Mouse (Mus musculus) limb, embryonic 14.5 days (tissue): ENCODE measurements at regions not wholly inside any gene's neighbourhood (a gene's known extent, or its start where the extent isn't known, plus 50 kb on each side); places are given as distances from the start of the nearest gene placed in this dataset.

Source experiments
- ATAC-seq: fragments of 200-750 bp; cut with Nextera tagmentation; 2 replicates; pipeline ENCODE4 v1.8.0; 2017; ENCODE audit warnings: low read depth, moderate number of reproducible peaks, moderate TSS enrichment; ENCODE audit not compliant: low FRiP score
- DNase-seq: peaks from one replicate; pipeline ENCODE4 v3.0.0-alpha.2; 2015; ENCODE audit warnings: low spot score
- H3K27ac ChIP-seq: fragments of 300-500 bp; sonication (generic); replicated peaks from 2 replicates; pipeline ENCODE4 v1.5.1; 2014; ENCODE audit warnings: low read depth, mild to moderate bottlenecking, low read length, moderate library complexity, mixed read lengths
- H3K27me3 ChIP-seq: fragments of 300-500 bp; sonication (generic); 2 replicates; pipeline ENCODE4 v1.6.1; 2014; ENCODE audit warnings: low read length, mixed read lengths; ENCODE audit not compliant: control insufficient read depth, insufficient read depth
- H3K36me3 ChIP-seq: fragments of 300-500 bp; sonication (generic); 2 replicates; pipeline ENCODE4 v1.6.1; 2014; ENCODE audit warnings: mild to moderate bottlenecking, low read length, moderate library complexity, mixed read lengths; ENCODE audit not compliant: control insufficient read depth, insufficient read depth
- H3K4me1 ChIP-seq: fragments of 300-500 bp; sonication (generic); 2 replicates; pipeline ENCODE4 v1.6.1; 2014; ENCODE audit warnings: antibody characterized with exemption, low read length, mixed read lengths; ENCODE audit not compliant: control insufficient read depth, insufficient read depth
- H3K4me2 ChIP-seq: fragments of 300-500 bp; sonication (generic); replicated peaks from 2 replicates; pipeline ENCODE4 v1.6.1; 2014; ENCODE audit warnings: low read depth, mild to moderate bottlenecking, low read length, moderate library complexity; ENCODE audit not compliant: severe bottlenecking
- H3K4me3 ChIP-seq: fragments of 300-500 bp; sonication (generic); replicated peaks from 2 replicates; pipeline ENCODE4 v1.5.1; 2014; ENCODE audit warnings: low read length
- H3K9ac ChIP-seq: fragments of 300-500 bp; sonication (generic); 2 replicates; pipeline ENCODE4 v1.6.1; 2014; ENCODE audit warnings: mild to moderate bottlenecking, low read depth, low read length, moderate library complexity; ENCODE audit not compliant: severe bottlenecking
- H3K9me3 ChIP-seq: fragments of 300-500 bp; sonication (generic); 2 replicates; pipeline ENCODE4 v1.6.1; 2016; ENCODE audit warnings: low read length; ENCODE audit not compliant: control insufficient read depth
- POLR2A ChIP-seq: fragments of 200-500 bp; IDR thresholded peaks from 2 replicates; pipeline ENCODE4 v1.8.0; 2012; ENCODE audit warnings: inconsistent platforms, mild to moderate bottlenecking, moderate library complexity, borderline replicate concordance; ENCODE audit not compliant: insufficient read depth, insufficient read length; ENCODE audit errors: extremely low read depth
- WGBS: fragments of 180-500 bp; shearing (Covaris S2); extraction: QIAGEN DNeasy Blood & Tissue Kit; methylation state at CpG from one replicate; pipeline ENCODE4 v1.1.7; 2014; 5-methylcytosine and 5-hydroxymethylcytosine counted together

DNA sequence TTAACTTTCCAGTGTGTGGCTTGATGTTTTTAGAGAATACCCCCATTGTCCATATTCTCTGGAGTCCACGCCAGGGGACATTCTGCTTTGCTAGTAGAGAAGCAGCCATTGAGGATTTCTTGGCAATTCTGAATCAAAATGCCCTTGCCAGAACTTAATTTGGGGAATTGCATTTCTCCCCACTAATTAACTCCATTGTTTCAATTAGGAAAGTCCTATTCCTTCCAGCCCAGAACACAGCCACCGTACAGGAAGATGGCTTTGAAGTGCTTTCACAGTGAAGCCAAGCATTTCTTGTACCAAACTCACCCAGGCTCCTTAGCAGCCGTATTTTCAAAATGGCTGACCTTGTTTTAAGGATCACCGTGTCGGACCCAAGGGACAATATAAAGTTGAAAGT is 399.4 kb downstream of the Vps13c start:
- DNase-seq (no peak), ATAC-seq (no peak)
- no peaks in the 10 kb centered on the region for H3K9me3 ChIP-seq
- H3K36me3 ChIP-seq: no peaks in the 10 kb centered on the region
- no peaks in the 10 kb centered on the region for H3K27me3 ChIP-seq
- no peak overlapping the region for H3K27ac ChIP-seq
- no peak overlapping the region for H3K4me2 ChIP-seq
- 84% methylated on average over 5 of the region's 5 CpGs for WGBS
- no peak for TF ChIP-seq POLR2A
- H3K4me1 ChIP-seq: peaks cover 7% of the 10 kb centered on the region
- H3K4me3 ChIP-seq: no peak overlapping the region
- H3K9ac ChIP-seq: no peak overlapping the region

DNA sequence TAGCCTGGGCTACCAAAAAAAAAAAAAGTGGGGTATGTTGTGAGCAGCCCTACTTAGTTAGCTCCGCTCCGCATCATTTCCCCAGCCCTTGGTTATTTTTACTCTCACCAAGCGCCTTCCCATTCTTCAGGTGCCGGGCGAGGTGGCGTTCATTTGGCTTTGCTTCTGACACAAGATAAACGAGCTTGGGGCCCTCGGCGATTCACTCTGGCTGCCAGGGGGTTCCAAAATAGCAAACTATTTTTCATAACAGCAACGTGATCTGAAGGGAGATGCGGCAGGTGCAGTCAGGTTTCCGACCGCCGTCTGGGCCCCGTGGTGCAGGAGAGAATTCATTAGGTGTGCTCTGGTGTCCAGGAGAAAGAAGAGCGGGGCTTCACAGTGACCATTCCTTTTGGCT is 403.6 kb upstream of the Rora start:
- H3K27ac ChIP-seq: no peak overlapping the region
- TF ChIP-seq POLR2A: no peak
- no peaks in the 10 kb centered on the region for H3K27me3 ChIP-seq
- no peaks in the 10 kb centered on the region for H3K4me1 ChIP-seq
- ATAC-seq (no peak), DNase-seq (no peak)
- no peak overlapping the region for H3K4me3 ChIP-seq
- H3K9me3 ChIP-seq: no peaks in the 10 kb centered on the region
- no peaks in the 10 kb centered on the region for H3K36me3 ChIP-seq
- H3K9ac ChIP-seq: no peak overlapping the region
- no peak overlapping the region for H3K4me2 ChIP-seq
- WGBS: 84% methylated on average over 16 of the region's 16 CpGs

DNA sequence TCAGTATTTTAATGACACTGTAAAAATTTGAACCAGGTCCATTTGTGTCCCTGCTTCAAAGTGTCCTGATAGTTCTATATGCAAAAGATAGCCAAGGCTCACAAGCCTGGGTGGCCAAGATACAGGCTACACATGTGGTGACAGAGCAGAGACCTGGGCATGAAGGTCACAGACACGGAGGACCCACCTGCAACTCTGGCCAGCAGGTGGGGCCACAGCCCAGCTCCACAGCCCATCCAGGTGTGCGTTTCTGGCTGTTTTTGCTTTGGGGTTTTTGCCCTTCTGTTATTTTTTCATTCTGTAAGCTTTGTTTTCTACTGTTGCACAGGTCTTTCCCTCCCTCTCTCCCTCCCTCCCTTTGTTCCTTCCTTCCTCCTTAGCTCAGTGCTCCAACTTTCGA is 399.4 kb upstream of the Rora start:
- Histone ChIP-seq H3K4me2 (no peak overlapping the region), H3K27ac (no peak overlapping the region), H3K4me1 (no peaks in the 10 kb centered on the region), H3K27me3 (no peaks in the 10 kb centered on the region), H3K36me3 (no peaks in the 10 kb centered on the region), H3K4me3 (no peak overlapping the region), H3K9ac (no peak overlapping the region), H3K9me3 (no peaks in the 10 kb centered on the region)
- no peak for DNase-seq
- ATAC-seq: no peak
- no peak for TF ChIP-seq POLR2A
- WGBS: 45% methylated on average over 3 of the region's 3 CpGs

- no peak for DNase-seq
- Histone ChIP-seq H3K9me3 (no peaks in the 10 kb centered on the region), H3K36me3 (no peaks in the 10 kb centered on the region), H3K4me1 (no peaks in the 10 kb centered on the region), H3K4me3 (no peak overlapping the region), H3K4me2 (no peak overlapping the region), H3K27me3 (no peaks in the 10 kb centered on the region), H3K27ac (no peak overlapping the region), H3K9ac (no peak overlapping the region)
- no peak for TF ChIP-seq POLR2A
- no peak for ATAC-seq
- WGBS: 83% methylated on average over 18 of the region's 18 CpGs
These were observed 385.0 kb upstream of the Rora start for GRCm38 (mm10) chr9:68268551-68268950.

DNA sequence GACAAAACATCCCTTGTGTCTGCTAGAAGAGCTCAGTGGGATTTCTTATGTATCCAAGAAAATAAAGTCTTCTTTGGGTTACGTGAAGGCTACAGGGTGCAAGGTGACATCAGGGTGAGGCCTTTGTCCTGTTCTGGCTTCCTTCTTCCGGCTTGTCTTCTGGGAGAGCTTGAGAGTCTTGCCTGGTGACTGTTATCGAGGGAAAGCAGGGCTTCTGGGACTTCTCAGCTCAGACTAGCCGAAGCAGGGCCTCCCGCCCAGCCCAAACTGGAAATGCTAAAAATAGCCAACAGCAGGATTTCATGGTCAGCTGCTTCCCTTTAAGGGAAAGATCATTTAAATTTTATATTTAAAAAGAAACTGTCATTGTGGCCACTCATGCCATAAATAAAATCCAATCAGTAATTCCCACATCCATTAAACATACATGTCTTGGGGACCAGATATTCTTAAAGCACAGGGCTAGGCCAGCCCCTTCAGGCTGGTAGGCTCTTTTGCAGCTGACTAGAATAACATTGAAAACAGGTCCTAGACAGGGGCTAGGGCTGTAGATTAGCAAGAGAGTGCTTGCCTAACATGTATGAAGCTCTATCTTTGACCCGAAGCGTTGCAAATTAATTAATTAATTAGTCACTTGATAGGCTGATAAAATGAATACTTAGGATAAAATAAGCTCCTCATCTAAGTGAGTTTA is 351.2 kb upstream of the Rora start:
- Histone ChIP-seq H3K4me3 (no peak overlapping the region), H3K27ac (no peak overlapping the region), H3K36me3 (no peaks in the 10 kb centered on the region), H3K4me2 (no peak overlapping the region), H3K9me3 (no peaks in the 10 kb centered on the region), H3K4me1 (no peaks in the 10 kb centered on the region), H3K9ac (no peak overlapping the region), H3K27me3 (no peaks in the 10 kb centered on the region)
- WGBS: 59% methylated on average over 7 of the region's 7 CpGs
- DNase-seq (peak; percentile 47), ATAC-seq (no peak)
- no peak for TF ChIP-seq POLR2A
